Mouse (Mus musculus) neural tube, embryonic 11.5 days (tissue): ENCODE measurements around the gene Dapp1. TPM values are rescaled to one million over a fixed set of nuclear protein-coding genes. Genes with fewer than 3 reads are reported as not detected.
A peak's percentile ranks its signal among the peaks of the same experiment; 100 is the strongest.

Experiments used
- ATAC-seq: fragments of 200-750 bp; cut with Nextera tagmentation; 2 replicates; pipeline ENCODE4 v1.8.0; 2017; ENCODE audit warnings: moderate number of reproducible peaks, mild to moderate bottlenecking, moderate TSS enrichment, moderate library complexity; ENCODE audit not compliant: insufficient read depth, low FRiP score, low TSS enrichment
- DNase-seq: peaks from one replicate; pipeline ENCODE4 v3.0.0-alpha.2; 2015; ENCODE audit warnings: low spot score
- H3K27ac ChIP-seq: fragments of 300-500 bp; sonication (generic); 2 replicates; pipeline ENCODE4 v1.5.1; 2014; ENCODE audit warnings: low read depth, mild to moderate bottlenecking, low read length
- H3K27me3 ChIP-seq: fragments of 300-500 bp; sonication (generic); 2 replicates; pipeline ENCODE4 v1.6.1; 2014; ENCODE audit warnings: mild to moderate bottlenecking, low read length, mixed read lengths; ENCODE audit not compliant: control insufficient read depth, insufficient read depth
- H3K36me3 ChIP-seq: fragments of 300-500 bp; sonication (generic); 2 replicates; pipeline ENCODE4 v1.6.1; 2014; ENCODE audit warnings: mild to moderate bottlenecking, low read length, moderate library complexity, mixed read lengths; ENCODE audit not compliant: control insufficient read depth, insufficient read depth
- H3K4me1 ChIP-seq: fragments of 300-500 bp; sonication (generic); 2 replicates; pipeline ENCODE4 v1.6.1; 2014; ENCODE audit warnings: low read length, mixed read lengths; ENCODE audit not compliant: control insufficient read depth, insufficient read depth
- H3K4me2 ChIP-seq: fragments of 300-500 bp; sonication (generic); 2 replicates; pipeline ENCODE4 v1.6.1; 2014; ENCODE audit warnings: low read depth, mild to moderate bottlenecking, moderate library complexity
- H3K4me3 ChIP-seq: fragments of 300-500 bp; sonication (generic); 2 replicates; pipeline ENCODE4 v1.5.1; 2014; ENCODE audit warnings: low read depth, low read length
- H3K9ac ChIP-seq: fragments of 300-500 bp; sonication (generic); 2 replicates; pipeline ENCODE4 v1.6.1; 2014; ENCODE audit warnings: mild to moderate bottlenecking, low read length
- H3K9me3 ChIP-seq: fragments of 300-500 bp; sonication (generic); 2 replicates; pipeline ENCODE4 v1.6.1; 2016; ENCODE audit warnings: low read length; ENCODE audit not compliant: control insufficient read depth
- WGBS: fragments of 180-500 bp; shearing (Covaris S2); extraction: QIAGEN DNeasy Blood & Tissue Kit; methylation state at CpG from one replicate; pipeline ENCODE4 v1.1.7; 2014; 5-methylcytosine and 5-hydroxymethylcytosine counted together
- polyA plus RNA-seq: library from polyadenylated mRNA; unstranded; fragments of >200 nt; fragmentation: Nextera tagmentation; extraction: Ambion mirVana; gene quantifications from 2 replicates; pipeline ENCODE4 v1.2.1, GENCODE M21; 2014

Dapp1 gene
- polyA plus RNA-seq, 1 experiment from 2014 or later = 1.6 TPM

- DNase-seq (no peak), ATAC-seq (peak; percentile 43; the same call in 1 of the 2 replicates)
- H3K27ac ChIP-seq = no peak overlapping the region
- H3K4me1 ChIP-seq = peaks cover 7% of the 10 kb centered on the region; the same call in 1 of the 2 replicates
- H3K9ac ChIP-seq = no peak overlapping the region
- no peak overlapping the region for H3K4me3 ChIP-seq
- no peaks in the 10 kb centered on the region for H3K27me3 ChIP-seq
- no peaks in the 10 kb centered on the region for H3K36me3 ChIP-seq
- 23% methylated on average over 6 of the region's 6 CpGs for WGBS
- no peak overlapping the region for H3K4me2 ChIP-seq
- H3K9me3 ChIP-seq = no peaks in the 10 kb centered on the region
Observed at GRCm38 (mm10) chr3:137977629-137978041, 3.7 kb downstream of the Dapp1 start.

GRCm38 (mm10) chr3:137976943-137977628 is 4.3 kb downstream of the Dapp1 start:
- Histone ChIP-seq H3K27me3 (no peaks in the 10 kb centered on the region), H3K9ac (no peak overlapping the region), H3K4me3 (no peak overlapping the region), H3K4me2 (no peak overlapping the region), H3K4me1 (peaks cover 7% of the 10 kb centered on the region; the same call in 1 of the 2 replicates), H3K27ac (no peak overlapping the region), H3K36me3 (no peaks in the 10 kb centered on the region), H3K9me3 (no peaks in the 10 kb centered on the region)
- WGBS = 25% methylated on average over 9 of the region's 9 CpGs
- DNase-seq (peak; percentile 62), ATAC-seq (peak; percentile 62)

GRCm38 (mm10) chr3:137975856-137976423 is 5.4 kb downstream of the Dapp1 start:
- no peak overlapping the region for H3K4me3 ChIP-seq
- no peak for ATAC-seq
- H3K27me3 ChIP-seq = no peaks in the 10 kb centered on the region
- H3K9me3 ChIP-seq = no peaks in the 10 kb centered on the region
- H3K36me3 ChIP-seq = no peaks in the 10 kb centered on the region
- WGBS = 91% methylated on average over 17 of the region's 17 CpGs
- no peak for DNase-seq
- H3K4me1 ChIP-seq = peaks cover 7% of the 10 kb centered on the region; the same call in 1 of the 2 replicates
- H3K4me2 ChIP-seq = no peak overlapping the region
- no peak overlapping the region for H3K27ac ChIP-seq
- H3K9ac ChIP-seq = no peak overlapping the region

- 85% methylated on average over 7 of the region's 7 CpGs for WGBS
- ATAC-seq (no peak), DNase-seq (no peak)
- Histone ChIP-seq H3K9me3 (no peaks in the 10 kb centered on the region), H3K4me3 (no peak overlapping the region), H3K9ac (no peak overlapping the region), H3K4me2 (no peak overlapping the region), H3K36me3 (no peaks in the 10 kb centered on the region), H3K27me3 (no peaks in the 10 kb centered on the region), H3K4me1 (peaks cover 7% of the 10 kb centered on the region; the same call in 1 of the 2 replicates), H3K27ac (no peak overlapping the region)
Observed at GRCm38 (mm10) chr3:137975435-137975834, 5.9 kb downstream of the Dapp1 start.

- Histone ChIP-seq H3K36me3 (no peaks in the 10 kb centered on the region), H3K4me3 (no peak overlapping the region), H3K9me3 (no peaks in the 10 kb centered on the region), H3K4me2 (no peak overlapping the region), H3K27me3 (no peaks in the 10 kb centered on the region), H3K27ac (no peak overlapping the region), H3K4me1 (peaks cover 7% of the 10 kb centered on the region; the same call in 1 of the 2 replicates), H3K9ac (no peak overlapping the region)
- 84% methylated on average over 8 of the region's 8 CpGs for WGBS
- DNase-seq (no peak), ATAC-seq (no peak)
Observed at GRCm38 (mm10) chr3:137974306-137974705, 7.0 kb downstream of the Dapp1 start.

GRCm38 (mm10) chr3:137972989-137973388 is 8.4 kb downstream of the Dapp1 start:
- Histone ChIP-seq H3K4me1 (peaks cover 7% of the 10 kb centered on the region; the same call in 1 of the 2 replicates), H3K9ac (no peak overlapping the region), H3K4me2 (no peak overlapping the region), H3K27ac (no peak overlapping the region), H3K36me3 (no peaks in the 10 kb centered on the region), H3K9me3 (no peaks in the 10 kb centered on the region), H3K27me3 (no peaks in the 10 kb centered on the region), H3K4me3 (no peak overlapping the region)
- ATAC-seq (no peak), DNase-seq (no peak)
- WGBS = 96% methylated on average over 7 of the region's 7 CpGs

DNA sequence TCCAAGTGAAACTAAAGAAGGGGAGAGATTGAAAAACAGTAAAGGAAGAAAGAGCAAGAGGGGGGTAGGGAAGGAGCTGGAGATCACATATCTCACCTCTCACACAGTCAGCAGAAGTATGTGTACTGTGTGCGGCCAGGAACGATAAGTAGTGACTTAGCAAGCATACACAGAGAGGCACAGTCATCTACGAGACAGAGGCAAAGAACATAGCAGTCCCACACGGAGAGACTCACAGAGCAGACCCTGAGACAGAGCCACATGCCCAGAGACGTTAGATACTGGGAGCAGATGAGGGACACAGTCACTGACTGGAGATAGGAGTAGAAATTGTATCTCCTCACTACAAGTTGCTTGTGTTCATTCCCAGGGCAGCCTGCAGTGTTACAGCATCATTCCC is 9.1 kb downstream of the Dapp1 start:
- H3K27me3 ChIP-seq = no peaks in the 10 kb centered on the region
- no peak for DNase-seq
- no peaks in the 10 kb centered on the region for H3K36me3 ChIP-seq
- WGBS = 89% methylated on average over 5 of the region's 5 CpGs
- ATAC-seq = no peak
- peaks cover 5% of the 10 kb centered on the region; the same call in 1 of the 2 replicates for H3K4me1 ChIP-seq
- H3K27ac ChIP-seq = no peak overlapping the region
- H3K9ac ChIP-seq = no peak overlapping the region
- H3K4me2 ChIP-seq = no peak overlapping the region
- H3K9me3 ChIP-seq = no peaks in the 10 kb centered on the region
- H3K4me3 ChIP-seq = no peak overlapping the region

GRCm38 (mm10) chr3:137969951-137970350 is 11.4 kb downstream of the Dapp1 start:
- H3K36me3 ChIP-seq = no peaks in the 10 kb centered on the region
- DNase-seq (peak; percentile 52), ATAC-seq (no peak)
- no peaks in the 10 kb centered on the region for H3K4me1 ChIP-seq
- 0 out of 2 replicates have a peak overlapping the region, but pooled peaks have one; percentile 29 for H3K9ac ChIP-seq
- H3K9me3 ChIP-seq = no peaks in the 10 kb centered on the region
- no peaks in the 10 kb centered on the region for H3K27me3 ChIP-seq
- H3K4me2 ChIP-seq = peak overlapping the region; percentile 19; the same call in 1 of the 2 replicates
- H3K27ac ChIP-seq = no peak overlapping the region
- H3K4me3 ChIP-seq = no peak overlapping the region
- WGBS = 57% methylated on average over 12 of the region's 12 CpGs
